18 mouse cellular contexts compared by ENCODE assay signal in the genomic region with DNA sequence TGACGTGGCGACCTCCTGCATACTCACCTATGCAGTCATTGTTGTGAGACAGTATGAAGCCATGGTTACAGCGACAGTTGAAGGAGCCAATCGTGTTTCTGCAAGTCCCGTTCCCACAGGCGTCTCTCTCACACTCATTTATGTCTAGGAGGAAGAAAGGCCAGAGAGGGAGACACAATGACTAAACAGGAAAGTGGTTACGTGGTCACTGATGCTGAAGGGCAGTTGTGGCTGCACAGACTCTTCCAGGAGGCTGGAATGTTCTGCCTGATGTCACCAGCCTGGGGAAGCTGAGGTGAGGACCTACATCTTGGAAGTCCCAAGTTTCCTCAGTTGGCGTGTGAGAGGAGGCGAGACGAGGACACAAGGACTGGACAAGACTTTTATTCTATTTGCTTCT.
"Had no signal": no experiment of that assay in that cellular context is flagged by ENCODE, and none has a peak within 500 bp of the region (broad histone marks: within the 10 kb centered on the region; RNA-seq: fewer than 3 reads in every experiment).

No protein-coding gene starts in this region.

- H3K9ac ChIP-seq: liver, embryonic 15.5 days; liver, postnatal 0 days; lung, embryonic 15.5 days; midbrain, embryonic 12.5 days; neural tube, embryonic 12.5 days; stomach, embryonic 15.5 days had no signal

- H3K27ac ChIP-seq: liver, embryonic 15.5 days; lung, embryonic 15.5 days; macrophage; midbrain, embryonic 12.5 days; neural tube, embryonic 12.5 days; stomach, embryonic 15.5 days; stomach, postnatal 0 days had no signal

- H3K4me3 ChIP-seq: liver, embryonic 15.5 days; lung, embryonic 15.5 days; midbrain, embryonic 12.5 days; neural tube, embryonic 12.5 days; stomach, embryonic 15.5 days had no signal

- ATAC-seq: liver, postnatal 0 days; lung, postnatal 0 days; midbrain, embryonic 16.5 days had no signal

- DNase-seq: liver, postnatal 0 days; lung, adult 2 months; lung, postnatal 14 days; lung, postnatal 36 days; midbrain, embryonic 14.5 days; right cerebral cortex, postnatal 14 days; thymus, adult 2 months; thymus, postnatal 14 days; thymus, postnatal 36 days had no signal

- H3K9me3 ChIP-seq: liver, embryonic 15.5 days; lung, embryonic 15.5 days; midbrain, embryonic 12.5 days; neural tube, embryonic 12.5 days; stomach, embryonic 15.5 days had no signal

- H3K4me1 ChIP-seq: liver, embryonic 15.5 days; lung, embryonic 15.5 days; midbrain, embryonic 12.5 days; neural tube, embryonic 12.5 days; stomach, embryonic 15.5 days had no signal

- H3K36me3 ChIP-seq: liver, embryonic 15.5 days; neural tube, embryonic 12.5 days had no signal

- H3K4me2 ChIP-seq: liver, embryonic 15.5 days; lung, embryonic 15.5 days; midbrain, embryonic 12.5 days; neural tube, embryonic 12.5 days; stomach, embryonic 15.5 days had no signal

- H3K27me3 ChIP-seq: liver, embryonic 15.5 days; lung, embryonic 15.5 days; midbrain, embryonic 12.5 days; neural tube, embryonic 12.5 days; stomach, embryonic 15.5 days had no signal
